Mouse (Mus musculus): Measurements from ENCODE around the gene Cd68. TPM values are rescaled to one million over a fixed set of nuclear protein-coding genes. Genes with fewer than 3 reads are reported as not detected.

Cd68 gene
- polyA plus RNA-seq (2014; fragmentation: Nextera tagmentation; extraction: Ambion mirVana) = 12.1 and 13.5 TPM in 2 replicates

GRCm38 (mm10) chr11:69665961-69666664 lies at the start of gene Cd68:
TSS of gene Cd68 (minus strand) at chr11:69666153.
- Histone ChIP-seq H3K4me2 (no peak within 1 kb of the TSS), H3K27me3 (ENCODE audit: insufficient read depth, low read length) (no peaks in the 10 kb centered on the region), H3K9me3 (ENCODE audit: low read depth, low read length) (no peaks in the 10 kb centered on the region), H3K36me3 (ENCODE audit: insufficient read depth) (peaks cover 73% of the 10 kb centered on the region), H3K4me1 (ENCODE audit: insufficient read depth) (peaks cover 5% of the 10 kb centered on the region), H3K9ac (no peak within 1 kb of the TSS), H3K4me3 (ENCODE audit: low read depth, low read length) (0 out of 2 replicates have a peak within 1 kb of the TSS, but pooled peaks have one; percentile 2), H3K27ac (ENCODE audit: low read depth) (0 out of 2 replicates have a peak within 1 kb of the TSS, but pooled peaks have one; percentile 24)
- peak; percentile 73 for DNase-seq
- WGBS = 25% methylated on average over 7 of the region's 7 CpGs
- TF ChIP-seq CTCF (IDR thresholded peaks at IDR 0.05; ENCODE audit: low read depth) = no peak
- no peak for ATAC-seq (ENCODE audit: insufficient read depth)

GRCm38 (mm10) chr11:69715482-69715881 lies 49.5 kb upstream of the Cd68 start:
- WGBS = 56% methylated on average over 9 of the region's 9 CpGs
- no peak overlapping the region for H3K4me3 ChIP-seq (ENCODE audit: low read depth, low read length)
- H3K9ac ChIP-seq = no peak overlapping the region
- no peak overlapping the region for H3K27ac ChIP-seq (ENCODE audit: low read depth)
- H3K36me3 ChIP-seq (ENCODE audit: insufficient read depth) = no peaks in the 10 kb centered on the region
- no peaks in the 10 kb centered on the region for H3K9me3 ChIP-seq (ENCODE audit: low read depth, low read length)
- no peak overlapping the region for H3K4me2 ChIP-seq
- peak; percentile 57 for DNase-seq
- peak; percentile 68 for TF ChIP-seq CTCF (IDR thresholded peaks at IDR 0.05; ENCODE audit: low read depth)
- no peaks in the 10 kb centered on the region for H3K27me3 ChIP-seq (ENCODE audit: insufficient read depth, low read length)
- 0 out of 2 replicates have a peak, but pooled peaks cover 3% of the 10 kb centered on the region for H3K4me1 ChIP-seq (ENCODE audit: insufficient read depth)
- no peak for ATAC-seq (ENCODE audit: insufficient read depth)

GRCm38 (mm10) chr11:69714636-69715329 lies 48.8 kb upstream of the Cd68 start:
- no peak overlapping the region for H3K4me3 ChIP-seq (ENCODE audit: low read depth, low read length)
- no peaks in the 10 kb centered on the region for H3K9me3 ChIP-seq (ENCODE audit: low read depth, low read length)
- H3K9ac ChIP-seq = no peak overlapping the region
- H3K27ac ChIP-seq (ENCODE audit: low read depth) = no peak overlapping the region
- no peak for DNase-seq
- TF ChIP-seq CTCF (IDR thresholded peaks at IDR 0.05; ENCODE audit: low read depth) = no peak
- WGBS = 67% methylated on average over 18 of the region's 18 CpGs
- no peak overlapping the region for H3K4me2 ChIP-seq
- no peaks in the 10 kb centered on the region for H3K36me3 ChIP-seq (ENCODE audit: insufficient read depth)
- 0 out of 2 replicates have a peak, but pooled peaks cover 3% of the 10 kb centered on the region for H3K4me1 ChIP-seq (ENCODE audit: insufficient read depth)
- no peaks in the 10 kb centered on the region for H3K27me3 ChIP-seq (ENCODE audit: insufficient read depth, low read length)
- ATAC-seq (ENCODE audit: insufficient read depth) = no peak

- no peak for TF ChIP-seq CTCF (IDR thresholded peaks at IDR 0.05; ENCODE audit: low read depth)
- 76% methylated on average over 20 of the region's 20 CpGs for WGBS
- H3K9ac ChIP-seq = no peak overlapping the region
- H3K9me3 ChIP-seq (ENCODE audit: low read depth, low read length) = no peaks in the 10 kb centered on the region
- no peak overlapping the region for H3K4me2 ChIP-seq
- H3K36me3 ChIP-seq (ENCODE audit: insufficient read depth) = no peaks in the 10 kb centered on the region
- DNase-seq (no peak), ATAC-seq (ENCODE audit: insufficient read depth) (no peak)
- 0 out of 2 replicates have a peak, but pooled peaks cover 3% of the 10 kb centered on the region for H3K4me1 ChIP-seq (ENCODE audit: insufficient read depth)
- no peak overlapping the region for H3K27ac ChIP-seq (ENCODE audit: low read depth)
- H3K27me3 ChIP-seq (ENCODE audit: insufficient read depth, low read length) = no peaks in the 10 kb centered on the region
- no peak overlapping the region for H3K4me3 ChIP-seq (ENCODE audit: low read depth, low read length)
Observed at GRCm38 (mm10) chr11:69712954-69713672, 47.2 kb upstream of the Cd68 start.

- DNase-seq = no peak
- H3K4me3 ChIP-seq (ENCODE audit: low read depth, low read length) = no peak overlapping the region
Observed at GRCm38 (mm10) chr11:69711082-69711481, 45.1 kb upstream of the Cd68 start.

GRCm38 (mm10) chr11:69710470-69710869 lies 44.5 kb upstream of the Cd68 start:
- Histone ChIP-seq H3K9me3 (ENCODE audit: low read depth, low read length) (no peaks in the 10 kb centered on the region), H3K4me3 (ENCODE audit: low read depth, low read length) (no peak overlapping the region), H3K36me3 (ENCODE audit: insufficient read depth) (no peaks in the 10 kb centered on the region), H3K27me3 (ENCODE audit: insufficient read depth, low read length) (no peaks in the 10 kb centered on the region), H3K9ac (no peak overlapping the region), H3K4me2 (no peak overlapping the region), H3K27ac (ENCODE audit: low read depth) (no peak overlapping the region), H3K4me1 (ENCODE audit: insufficient read depth) (no peaks in the 10 kb centered on the region)
- ATAC-seq (ENCODE audit: insufficient read depth) (no peak), DNase-seq (no peak)
- WGBS = 71% methylated on average over 3 of the region's 3 CpGs
- no peak for TF ChIP-seq CTCF (IDR thresholded peaks at IDR 0.05; ENCODE audit: low read depth)

More at GRCm38 (mm10) chr11:69711082-69711481, 45.1 kb upstream of the Cd68 start:
- no peak for TF ChIP-seq CTCF (IDR thresholded peaks at IDR 0.05; ENCODE audit: low read depth)
- H3K36me3 ChIP-seq (ENCODE audit: insufficient read depth) = no peaks in the 10 kb centered on the region
- H3K9me3 ChIP-seq (ENCODE audit: low read depth, low read length) = no peaks in the 10 kb centered on the region
- no peak for ATAC-seq (ENCODE audit: insufficient read depth)
- no peak overlapping the region for H3K4me2 ChIP-seq
- H3K9ac ChIP-seq = no peak overlapping the region
- H3K4me1 ChIP-seq (ENCODE audit: insufficient read depth) = 0 out of 2 replicates have a peak, but pooled peaks cover 2% of the 10 kb centered on the region
- no peaks in the 10 kb centered on the region for H3K27me3 ChIP-seq (ENCODE audit: insufficient read depth, low read length)
- WGBS = 75% methylated on average over 2 of the region's 2 CpGs
- no peak overlapping the region for H3K27ac ChIP-seq (ENCODE audit: low read depth)

All from lung, embryonic 14.5 days (tissue).